Mouse (Mus musculus) right cerebral cortex, postnatal 10 days (tissue): ENCODE results near the gene Cldn18.

ENCODE experiments used
- DNase-seq, 2 experiments: peaks; one replicate each; pipeline ENCODE4 v3.0.0; 2021; ENCODE audit warnings: low spot score in 2 of 2

Gene Cldn18

DNA sequence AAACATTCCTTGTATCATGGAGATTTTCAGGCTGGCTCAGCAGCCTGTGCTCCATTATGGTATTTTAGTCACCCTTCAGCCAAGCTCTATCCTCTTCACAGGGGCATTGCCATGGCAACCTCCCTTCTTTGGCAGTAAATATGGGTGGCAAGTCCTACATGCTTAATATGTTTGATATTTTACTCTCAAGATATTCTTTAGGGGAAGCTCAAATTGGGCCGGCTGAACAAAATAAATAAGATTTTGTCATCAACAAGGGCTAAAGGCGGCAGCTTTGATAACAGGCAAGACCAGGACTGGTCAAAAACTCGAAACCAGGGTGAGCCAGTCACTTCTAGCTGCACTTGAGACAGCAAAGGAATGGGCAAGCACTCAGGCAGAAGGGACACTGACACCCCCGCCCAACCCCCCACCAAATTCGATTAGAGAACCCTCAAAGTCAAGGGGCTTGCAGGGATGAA lies 32.0 kb downstream of the Cldn18 start:
- DNase-seq = peak; percentile 67 to 80

DNA sequence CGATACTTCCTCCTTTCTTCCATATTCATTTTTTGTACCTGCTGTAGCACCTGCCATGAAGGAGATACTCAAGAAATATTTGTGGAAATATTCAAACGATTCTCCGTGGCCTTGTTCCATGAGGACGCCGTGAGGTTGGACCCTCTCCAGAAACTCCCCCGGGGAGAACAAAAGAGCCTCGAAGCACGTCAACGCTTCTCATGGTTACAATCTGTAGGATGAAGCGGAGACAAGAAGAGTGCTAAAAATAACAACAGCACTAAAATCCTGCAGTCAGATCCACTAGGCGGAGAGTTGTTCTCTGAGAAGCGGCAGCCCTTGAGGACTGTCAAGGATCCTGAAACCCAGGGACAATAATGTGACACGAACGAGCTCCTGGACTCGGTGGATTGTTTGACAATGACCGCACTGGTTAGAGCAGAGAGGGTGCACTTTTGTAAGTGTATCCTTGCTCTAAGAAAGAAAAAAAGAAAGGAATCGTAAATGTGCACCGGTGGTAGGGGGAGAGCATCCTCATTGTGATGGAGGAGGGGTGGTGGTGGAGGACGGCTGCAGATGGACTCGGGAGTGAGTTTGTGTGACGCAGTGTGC lies 35.0 kb downstream of the Cldn18 start:
- peak; percentile 77 to 80 for DNase-seq

DNA sequence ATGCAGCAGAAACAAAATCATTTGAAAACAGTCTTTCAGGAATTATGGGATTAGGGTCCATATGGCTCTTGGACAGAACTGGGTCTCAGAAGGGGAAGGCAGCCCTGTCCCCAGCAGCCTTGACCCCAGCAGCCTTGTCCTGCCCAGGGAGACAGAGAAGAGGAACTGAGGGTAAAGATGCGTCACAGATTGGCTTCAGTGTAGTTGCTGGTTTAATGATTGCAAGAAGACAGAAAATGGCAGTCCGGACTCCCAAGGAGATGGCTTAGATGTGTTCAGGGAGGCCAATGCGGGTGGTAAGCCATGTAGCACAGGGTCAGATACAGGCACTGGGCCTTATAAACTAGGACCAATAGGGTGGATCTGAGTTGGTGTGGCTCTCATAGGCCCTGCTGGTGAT lies 41.4 kb downstream of the Cldn18 start:
- DNase-seq = no peak

DNA sequence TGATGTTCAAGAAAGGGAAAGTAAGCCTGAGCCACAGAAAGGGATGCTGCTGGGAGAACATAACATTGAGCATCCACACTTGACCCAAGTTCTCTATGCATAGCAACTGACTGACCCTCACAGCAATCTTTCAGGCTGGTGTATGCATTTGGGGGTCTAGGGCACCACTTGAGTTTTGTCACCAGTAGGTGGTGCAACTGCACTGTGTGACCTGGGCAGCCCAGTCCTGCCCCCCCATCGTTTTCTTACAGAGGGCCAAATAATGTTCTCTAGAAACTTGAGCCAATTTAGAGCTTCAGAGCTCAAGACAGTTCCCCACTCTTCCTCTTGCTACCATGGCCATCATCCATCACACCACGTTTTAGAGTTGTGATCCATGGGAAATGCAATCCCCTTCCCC lies 45.5 kb downstream of the Cldn18 start:
- no peak for DNase-seq

DNA sequence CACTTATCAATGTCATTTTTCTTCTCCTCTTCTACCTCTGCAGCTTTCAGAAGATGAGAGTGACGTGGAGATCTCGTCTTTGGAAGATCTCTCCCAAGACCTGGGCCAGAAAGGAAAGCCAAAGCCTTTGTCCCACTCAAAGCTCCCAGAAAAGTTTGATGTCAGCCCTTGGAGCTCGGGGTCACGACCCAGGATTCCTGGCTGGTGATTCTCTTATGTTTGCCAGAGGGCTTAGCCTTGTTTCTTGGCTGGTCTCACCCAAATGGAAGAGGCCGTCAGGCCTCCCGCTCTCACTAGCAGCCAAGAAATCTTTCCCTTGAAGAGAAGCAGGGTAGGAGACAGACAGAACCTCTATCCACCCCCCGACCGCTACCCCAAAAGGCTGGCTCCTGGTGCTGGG lies 49.5 kb downstream of the Cldn18 start:
- DNase-seq = peak in 1 of 2 experiments; percentile 42

DNA sequence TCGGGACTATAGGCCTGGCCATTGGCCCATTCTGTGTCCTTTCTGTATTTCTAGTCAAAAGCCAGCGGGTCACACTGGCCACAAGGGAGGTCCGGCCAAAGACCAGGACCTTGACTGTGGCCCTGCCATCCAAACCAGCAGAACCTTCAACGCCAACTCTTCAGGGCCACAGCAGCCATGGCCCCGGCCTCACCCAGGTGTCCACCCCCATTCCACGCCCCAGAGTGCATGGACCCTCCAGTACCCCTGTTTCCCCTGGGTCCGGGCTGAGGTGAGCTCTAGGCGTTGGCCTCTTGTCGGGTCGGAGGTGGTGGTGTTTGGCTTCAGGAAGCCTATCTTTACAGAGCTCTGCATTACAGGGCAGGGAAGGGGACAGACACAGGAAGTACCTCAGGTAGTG lies 54.2 kb downstream of the Cldn18 start:
- DNase-seq = no peak

DNA sequence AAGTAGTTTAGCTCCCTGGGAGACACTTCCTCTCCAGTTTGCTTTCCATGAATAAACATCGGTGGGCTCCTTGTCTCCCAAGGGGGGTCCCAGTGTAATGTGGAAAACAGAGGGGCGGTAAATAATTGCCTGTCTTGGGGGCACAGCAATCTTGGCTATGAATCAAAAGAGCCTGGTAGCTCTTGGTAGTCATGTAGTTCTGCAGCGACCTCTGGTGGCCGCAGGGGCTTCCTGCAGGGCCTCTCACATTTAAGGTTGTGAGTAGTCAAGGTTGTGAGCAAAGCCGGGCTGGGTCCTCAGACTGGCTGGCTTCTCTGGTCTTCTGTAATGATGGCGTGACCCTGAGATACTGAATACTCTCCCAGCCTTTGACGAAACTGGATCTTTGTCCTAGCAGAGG lies 54.7 kb downstream of the Cldn18 start:
- DNase-seq = peak; percentile 67 to 75

DNA sequence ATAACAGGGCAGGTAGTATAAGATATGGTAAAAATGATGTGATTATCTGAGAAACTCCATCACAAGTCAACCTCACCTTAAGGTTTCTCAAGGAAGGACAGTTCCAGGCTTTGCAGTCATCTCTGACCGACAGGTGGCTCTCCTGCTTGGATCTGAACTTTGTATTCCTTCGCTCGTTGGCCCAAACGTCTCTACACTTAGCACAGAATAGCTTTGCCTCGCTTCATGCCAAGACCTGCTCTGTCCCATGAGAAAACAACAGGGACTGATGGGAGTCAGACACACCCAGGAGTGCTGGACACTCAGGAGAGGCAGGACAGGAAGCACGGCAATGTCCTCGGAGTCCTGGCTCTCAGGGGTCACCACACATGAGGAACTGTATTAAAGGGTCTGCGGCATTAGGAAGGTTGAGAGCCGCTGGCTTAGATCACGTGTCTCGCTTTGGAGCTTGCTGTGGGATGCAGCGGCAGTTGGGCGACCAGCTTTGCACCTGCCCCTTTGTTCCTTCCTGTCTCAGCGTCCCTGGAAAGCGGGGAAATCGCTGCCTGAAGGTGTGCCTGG lies 55.4 kb downstream of the Cldn18 start:
- no peak for DNase-seq

DNA sequence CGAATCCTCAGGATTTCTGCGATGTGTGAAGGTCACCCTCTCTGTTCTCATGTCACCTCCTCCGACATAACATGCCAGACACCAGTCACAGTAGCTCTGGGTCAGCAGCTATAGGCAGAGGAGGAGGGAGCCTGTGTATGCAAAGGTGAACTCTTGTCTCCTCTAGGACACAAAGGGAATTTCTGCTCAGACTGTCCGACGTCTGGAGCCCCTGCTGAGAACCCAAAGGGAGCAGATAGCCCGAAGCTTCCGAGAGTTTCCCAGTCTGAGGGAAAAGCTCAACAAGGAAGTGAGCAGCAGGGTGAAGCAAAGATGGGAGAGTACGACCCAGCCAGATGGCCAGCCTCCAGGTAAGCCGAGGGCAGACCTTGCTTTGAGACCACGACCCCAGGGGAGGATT lies 56.3 kb downstream of the Cldn18 start:
- no peak for DNase-seq

DNA sequence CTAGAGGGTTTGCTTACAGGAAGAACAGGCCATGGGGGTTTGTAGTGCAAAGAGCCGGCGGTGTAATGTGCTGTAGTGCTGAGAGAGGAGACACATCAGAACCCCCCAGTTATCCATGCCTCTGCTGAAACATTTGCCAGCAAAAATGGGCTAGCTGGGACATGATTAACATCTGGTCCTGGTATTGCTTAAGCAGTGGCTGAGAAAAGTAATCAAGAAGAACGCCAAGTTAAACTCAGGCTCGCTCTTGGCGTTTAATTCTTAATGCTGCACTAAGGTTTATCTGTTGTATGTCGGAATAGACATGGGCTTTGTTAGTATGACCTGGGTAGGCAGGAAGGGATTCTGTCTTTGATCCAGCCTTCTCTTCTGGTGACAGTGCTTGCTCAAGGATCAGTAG lies 71.0 kb downstream of the Cldn18 start:
- DNase-seq = no peak

DNA sequence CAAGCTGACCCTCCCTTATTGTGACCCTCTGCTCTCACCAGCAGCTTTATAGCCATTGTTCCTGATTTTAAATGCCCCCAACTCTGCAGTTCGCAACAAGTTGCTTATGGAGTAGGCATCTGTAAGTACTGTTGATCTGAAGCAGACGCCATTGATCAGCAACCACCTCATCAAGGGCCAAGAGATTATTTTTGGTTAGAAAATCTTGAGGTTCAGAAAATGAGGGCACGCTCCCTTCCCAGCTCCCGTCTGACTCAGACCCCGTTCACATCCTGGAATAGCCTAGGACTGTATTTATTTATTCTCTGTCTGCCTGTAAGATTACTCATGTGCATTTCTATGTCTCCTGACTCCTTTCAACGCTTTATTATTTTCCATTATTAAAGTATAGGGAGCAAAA lies 71.7 kb downstream of the Cldn18 start:
- DNase-seq = no peak

DNA sequence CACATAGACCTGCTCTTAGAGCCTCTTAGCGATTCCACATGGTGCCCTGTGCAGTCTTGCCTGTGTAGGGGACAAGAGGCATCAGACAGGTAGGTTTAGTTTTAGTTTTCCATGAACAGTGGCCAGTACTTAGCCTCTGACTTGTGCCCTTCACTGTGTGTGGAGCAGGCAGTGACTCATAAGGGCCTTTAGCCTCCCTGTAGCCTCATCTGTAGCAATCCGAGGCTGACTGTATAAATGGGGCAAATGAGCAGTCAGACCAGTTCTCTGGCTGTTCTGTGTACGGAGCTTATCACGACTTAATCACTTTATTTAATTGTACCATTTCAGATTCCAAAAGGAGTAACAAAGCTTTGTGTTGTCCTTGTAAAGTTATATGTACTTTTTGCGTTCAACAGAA lies 77.1 kb downstream of the Cldn18 start:
- no peak for DNase-seq
